Mouse (Mus musculus): ENCODE data around the gene Plin5. TPM values are rescaled to one million over a fixed set of nuclear protein-coding genes. Genes with fewer than 3 reads are reported as not detected.

The Plin5 gene
- polyA plus RNA-seq, 1 experiment from 2014 or later, result 0.07 TPM

GRCm38 (mm10) chr17:56116193-56116592 lies 1.2 kb downstream of the Plin5 start:
- Histone ChIP-seq H3K4me2 (no peak overlapping the region), H3K36me3 (ENCODE audit: control insufficient read depth, insufficient read depth, low read length) (no peaks in the 10 kb centered on the region), H3K4me3 (ENCODE audit: low read depth, low read length) (no peak overlapping the region), H3K9ac (ENCODE audit: low read length) (no peak overlapping the region), H3K27me3 (ENCODE audit: control insufficient read depth, insufficient read depth, low read length) (peaks cover 28% of the 10 kb centered on the region), H3K4me1 (ENCODE audit: control insufficient read depth, insufficient read depth, low read length) (0 out of 2 replicates have a peak, but pooled peaks cover 3% of the 10 kb centered on the region), H3K27ac (ENCODE audit: low read depth, low read length) (no peak overlapping the region), H3K9me3 (ENCODE audit: control insufficient read depth, low read length) (no peaks in the 10 kb centered on the region)
- no peak for DNase-seq (ENCODE audit: low spot score, missing footprints)
- no peak for ATAC-seq (ENCODE audit: low FRiP score)
- WGBS, result 81% methylated on average over 10 of the region's 10 CpGs

- Histone ChIP-seq H3K27ac (ENCODE audit: low read depth, low read length) (no peak overlapping the region), H3K4me1 (ENCODE audit: control insufficient read depth, insufficient read depth, low read length) (0 out of 2 replicates have a peak, but pooled peaks cover 3% of the 10 kb centered on the region), H3K27me3 (ENCODE audit: control insufficient read depth, insufficient read depth, low read length) (0 out of 2 replicates have a peak, but pooled peaks cover 3% of the 10 kb centered on the region), H3K36me3 (ENCODE audit: control insufficient read depth, insufficient read depth, low read length) (no peaks in the 10 kb centered on the region), H3K9me3 (ENCODE audit: control insufficient read depth, low read length) (no peaks in the 10 kb centered on the region), H3K4me2 (no peak overlapping the region), H3K4me3 (ENCODE audit: low read depth, low read length) (no peak overlapping the region), H3K9ac (ENCODE audit: low read length) (no peak overlapping the region)
- WGBS, result 79% methylated on average over 3 of the region's 3 CpGs
- DNase-seq (ENCODE audit: low spot score, missing footprints) (no peak), ATAC-seq (ENCODE audit: low FRiP score) (no peak)
Observed at GRCm38 (mm10) chr17:56112743-56113142, 4.7 kb downstream of the Plin5 start.

DNA sequence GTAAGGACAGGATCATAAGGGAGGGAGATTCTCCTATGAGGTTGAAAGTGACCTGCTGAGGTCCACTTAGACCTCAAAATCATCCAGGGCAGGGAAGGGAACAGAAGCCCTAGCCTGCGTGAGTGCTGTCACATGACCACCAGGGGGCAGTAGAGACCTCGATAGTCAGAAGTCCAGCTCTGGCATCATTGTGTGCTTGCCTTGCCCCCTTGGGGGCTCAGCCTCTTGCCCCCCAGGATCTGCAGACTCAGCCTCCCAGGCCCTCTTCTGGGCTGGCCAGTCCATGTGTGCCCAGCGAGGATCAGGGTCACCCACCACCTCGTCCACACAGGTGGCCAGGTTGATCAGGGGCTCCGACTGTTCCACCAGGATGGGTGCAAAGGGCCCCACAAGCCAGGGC lies 5.5 kb downstream of the Plin5 start:
- Histone ChIP-seq H3K9ac (ENCODE audit: low read length) (no peak overlapping the region), H3K4me2 (no peak overlapping the region), H3K27me3 (ENCODE audit: control insufficient read depth, insufficient read depth, low read length) (no peaks in the 10 kb centered on the region), H3K4me3 (ENCODE audit: low read depth, low read length) (no peak overlapping the region), H3K9me3 (ENCODE audit: control insufficient read depth, low read length) (no peaks in the 10 kb centered on the region), H3K4me1 (ENCODE audit: control insufficient read depth, insufficient read depth, low read length) (no peaks in the 10 kb centered on the region), H3K36me3 (ENCODE audit: control insufficient read depth, insufficient read depth, low read length) (no peaks in the 10 kb centered on the region), H3K27ac (ENCODE audit: low read depth, low read length) (no peak overlapping the region)
- WGBS, result 43% methylated on average over 5 of the region's 5 CpGs
- ATAC-seq (ENCODE audit: low FRiP score), result peak; percentile 52; the same call in 1 of the 2 replicates
- peak; percentile 91 for DNase-seq (ENCODE audit: low spot score, missing footprints)

- Histone ChIP-seq H3K36me3 (ENCODE audit: control insufficient read depth, insufficient read depth, low read length) (no peaks in the 10 kb centered on the region), H3K9ac (ENCODE audit: low read length) (no peak overlapping the region), H3K4me1 (ENCODE audit: control insufficient read depth, insufficient read depth, low read length) (no peaks in the 10 kb centered on the region), H3K4me3 (ENCODE audit: low read depth, low read length) (no peak overlapping the region), H3K27ac (ENCODE audit: low read depth, low read length) (no peak overlapping the region), H3K4me2 (no peak overlapping the region), H3K27me3 (ENCODE audit: control insufficient read depth, insufficient read depth, low read length) (no peaks in the 10 kb centered on the region), H3K9me3 (ENCODE audit: control insufficient read depth, low read length) (no peaks in the 10 kb centered on the region)
- ATAC-seq (ENCODE audit: low FRiP score) (no peak), DNase-seq (ENCODE audit: low spot score, missing footprints) (no peak)
- 69% methylated on average over 1 of the region's 1 CpGs for whole genome bisulfite sequencing
Observed at GRCm38 (mm10) chr17:56111021-56111420, 6.4 kb downstream of the Plin5 start.

- Histone ChIP-seq H3K9ac (ENCODE audit: low read length) (no peak overlapping the region), H3K27ac (ENCODE audit: low read depth, low read length) (no peak overlapping the region), H3K9me3 (ENCODE audit: control insufficient read depth, low read length) (no peaks in the 10 kb centered on the region), H3K36me3 (ENCODE audit: control insufficient read depth, insufficient read depth, low read length) (no peaks in the 10 kb centered on the region), H3K27me3 (ENCODE audit: control insufficient read depth, insufficient read depth, low read length) (no peaks in the 10 kb centered on the region), H3K4me3 (ENCODE audit: low read depth, low read length) (no peak overlapping the region), H3K4me1 (ENCODE audit: control insufficient read depth, insufficient read depth, low read length) (no peaks in the 10 kb centered on the region), H3K4me2 (no peak overlapping the region)
- no peak for ATAC-seq (ENCODE audit: low FRiP score)
- WGBS, result 75% methylated on average over 4 of the region's 4 CpGs
- DNase-seq (ENCODE audit: low spot score, missing footprints), result no peak
Observed at GRCm38 (mm10) chr17:56110571-56110970, 6.8 kb downstream of the Plin5 start.

- no peak for DNase-seq (ENCODE audit: low spot score, missing footprints)
- no peak within 1 kb of the TSS for H3K4me3 ChIP-seq (ENCODE audit: low read depth, low read length)
- H3K4me2 ChIP-seq, result no peak within 1 kb of the TSS
- 0 out of 2 replicates have a peak, but pooled peaks have one; percentile 20 for ATAC-seq (ENCODE audit: low FRiP score)
- no peaks in the 10 kb centered on the region for H3K4me1 ChIP-seq (ENCODE audit: control insufficient read depth, insufficient read depth, low read length)
- H3K27ac ChIP-seq (ENCODE audit: low read depth, low read length), result no peak within 1 kb of the TSS
- no peak within 1 kb of the TSS for H3K9ac ChIP-seq (ENCODE audit: low read length)
- 56% methylated on average over 10 of the region's 10 CpGs for WGBS
- H3K27me3 ChIP-seq (ENCODE audit: control insufficient read depth, insufficient read depth, low read length), result no peaks in the 10 kb centered on the region
- no peaks in the 10 kb centered on the region for H3K36me3 ChIP-seq (ENCODE audit: control insufficient read depth, insufficient read depth, low read length)
- no peaks in the 10 kb centered on the region for H3K9me3 ChIP-seq (ENCODE audit: control insufficient read depth, low read length)
Observed at GRCm38 (mm10) chr17:56109219-56110051, 8.0 kb downstream of the Plin5 start, which contains the start of gene Plin4. Gene Plin4, minus strand, starts transcription at chr17:56109803.

DNA sequence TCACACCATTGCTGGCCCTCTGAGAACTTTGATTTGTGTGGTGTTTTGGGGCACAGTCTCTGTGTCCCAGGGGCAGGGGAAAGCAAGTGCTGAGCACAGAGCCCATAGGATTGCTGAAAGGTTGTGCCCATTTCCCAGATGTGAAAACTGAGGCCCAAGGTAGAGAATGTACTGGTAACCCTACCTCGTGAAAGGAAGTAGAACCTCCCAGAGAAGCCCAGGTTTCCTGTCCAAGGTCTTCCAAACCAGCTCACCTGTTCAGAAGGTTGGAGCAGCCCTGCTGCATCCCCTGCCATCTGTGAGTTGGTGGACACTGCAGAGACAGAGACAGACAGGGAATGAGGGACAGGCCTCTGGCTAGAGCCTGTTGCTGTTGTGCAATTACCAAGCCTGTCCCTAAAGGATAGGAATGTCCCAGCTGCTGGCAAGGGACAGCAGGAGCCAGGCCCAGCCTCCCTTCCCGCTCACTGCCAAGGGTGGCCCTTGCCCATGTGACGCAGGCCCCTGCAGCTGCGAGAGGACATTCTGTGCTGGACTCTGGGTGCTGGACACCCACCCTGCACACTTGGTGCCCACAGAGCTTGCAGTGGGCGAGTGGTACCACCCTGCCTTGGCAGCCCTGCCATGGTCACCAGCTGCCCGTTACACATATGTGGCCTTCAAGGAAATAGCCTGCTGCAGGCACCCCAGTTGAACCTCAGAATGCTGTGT lies 8.9 kb downstream of the Plin5 start:
- Histone ChIP-seq H3K4me2 (no peak overlapping the region), H3K9ac (ENCODE audit: low read length) (no peak overlapping the region), H3K27me3 (ENCODE audit: control insufficient read depth, insufficient read depth, low read length) (no peaks in the 10 kb centered on the region), H3K9me3 (ENCODE audit: control insufficient read depth, low read length) (no peaks in the 10 kb centered on the region), H3K27ac (ENCODE audit: low read depth, low read length) (no peak overlapping the region), H3K4me3 (ENCODE audit: low read depth, low read length) (no peak overlapping the region), H3K4me1 (ENCODE audit: control insufficient read depth, insufficient read depth, low read length) (no peaks in the 10 kb centered on the region), H3K36me3 (ENCODE audit: control insufficient read depth, insufficient read depth, low read length) (no peaks in the 10 kb centered on the region)
- 81% methylated on average over 6 of the region's 6 CpGs for WGBS
- ATAC-seq (ENCODE audit: low FRiP score), result no peak
- DNase-seq (ENCODE audit: low spot score, missing footprints), result peak; percentile 78

DNA sequence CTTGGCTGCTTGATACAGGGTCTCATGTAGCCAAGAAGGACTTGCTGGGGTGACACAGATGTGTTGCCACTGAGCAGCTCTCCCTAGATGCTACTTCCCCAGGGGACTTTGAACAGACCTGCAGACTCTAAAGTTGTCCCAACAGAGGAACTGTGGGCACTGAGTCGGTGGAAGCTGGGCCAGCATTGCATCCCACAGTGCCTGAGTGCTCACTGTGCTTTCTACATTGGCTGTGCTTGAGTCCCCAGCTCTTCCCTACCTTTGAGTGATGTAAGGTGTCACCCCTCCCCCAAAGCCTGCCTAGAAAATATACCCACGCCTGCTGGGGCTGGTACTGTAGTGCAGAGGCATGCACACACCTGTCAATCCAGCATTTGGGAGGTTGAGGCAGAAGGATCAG lies 9.7 kb downstream of the Plin5 start:
- H3K9ac ChIP-seq (ENCODE audit: low read length), result no peak overlapping the region
- 91% methylated on average over 2 of the region's 2 CpGs for WGBS
- no peaks in the 10 kb centered on the region for H3K36me3 ChIP-seq (ENCODE audit: control insufficient read depth, insufficient read depth, low read length)
- H3K9me3 ChIP-seq (ENCODE audit: control insufficient read depth, low read length), result no peaks in the 10 kb centered on the region
- no peaks in the 10 kb centered on the region for H3K27me3 ChIP-seq (ENCODE audit: control insufficient read depth, insufficient read depth, low read length)
- no peak overlapping the region for H3K4me3 ChIP-seq (ENCODE audit: low read depth, low read length)
- DNase-seq (ENCODE audit: low spot score, missing footprints), result peak; percentile 33
- no peak for ATAC-seq (ENCODE audit: low FRiP score)
- no peak overlapping the region for H3K27ac ChIP-seq (ENCODE audit: low read depth, low read length)
- no peaks in the 10 kb centered on the region for H3K4me1 ChIP-seq (ENCODE audit: control insufficient read depth, insufficient read depth, low read length)
- H3K4me2 ChIP-seq, result no peak overlapping the region

DNA sequence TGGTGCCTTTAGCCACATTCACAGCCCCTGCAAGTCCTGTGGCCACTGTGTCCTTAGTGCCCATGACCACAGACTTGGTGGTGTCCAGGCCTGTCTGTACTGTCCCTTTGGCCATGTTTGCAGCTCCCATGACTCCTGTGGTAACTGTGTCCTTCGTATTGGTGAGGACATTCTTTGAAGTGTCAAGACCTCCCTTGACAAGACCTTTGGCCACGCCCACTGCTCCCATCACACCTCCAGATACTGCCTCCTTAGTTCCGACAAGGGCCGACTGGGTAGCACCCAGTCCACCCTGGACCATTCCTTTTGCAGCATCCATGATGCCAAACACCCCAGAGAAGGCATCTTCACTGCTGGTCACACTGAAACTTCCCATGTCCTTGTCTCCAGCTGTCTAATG lies 10.4 kb downstream of the Plin5 start:
- Histone ChIP-seq H3K36me3 (ENCODE audit: control insufficient read depth, insufficient read depth, low read length) (peaks cover 5% of the 10 kb centered on the region), H3K4me1 (ENCODE audit: control insufficient read depth, insufficient read depth, low read length) (no peaks in the 10 kb centered on the region), H3K27ac (ENCODE audit: low read depth, low read length) (no peak overlapping the region), H3K4me3 (ENCODE audit: low read depth, low read length) (no peak overlapping the region), H3K27me3 (ENCODE audit: control insufficient read depth, insufficient read depth, low read length) (no peaks in the 10 kb centered on the region), H3K9me3 (ENCODE audit: control insufficient read depth, low read length) (no peaks in the 10 kb centered on the region), H3K4me2 (no peak overlapping the region), H3K9ac (ENCODE audit: low read length) (no peak overlapping the region)
- ATAC-seq (ENCODE audit: low FRiP score) (no peak), DNase-seq (ENCODE audit: low spot score, missing footprints) (peak; percentile 26)
- WGBS, result 72% methylated on average over 4 of the region's 4 CpGs

All from midbrain, embryonic 11.5 days (tissue).